Mouse (Mus musculus) C2C12 (cell line): Measurements from ENCODE around the gene Prom2. TPM values are rescaled to one million over a fixed set of nuclear protein-coding genes. Genes with fewer than 3 reads are reported as not detected.
A peak's percentile ranks its signal among the peaks of the same experiment; 100 is the strongest.

ENCODE experiments used
- H3K27me3 ChIP-seq: one replicate; pipeline ENCODE4 v1.6.1; 2011; ENCODE audit not compliant: control insufficient read depth, insufficient read depth, insufficient read length
- H3K36me3 ChIP-seq: one replicate; pipeline ENCODE4 v1.6.1; 2011; ENCODE audit not compliant: control insufficient read depth, insufficient read depth
- H3K4me3 ChIP-seq: one replicate; pipeline ENCODE4 v1.5.1; 2011; ENCODE audit warnings: mild to moderate bottlenecking, control low read depth; ENCODE audit not compliant: poor library complexity, insufficient read depth, severe bottlenecking
- H3K79me2 ChIP-seq: one replicate; pipeline ENCODE4 v1.6.1; 2011; ENCODE audit not compliant: control insufficient read depth, insufficient read depth
- H3K79me3 ChIP-seq: one replicate; pipeline ENCODE4 v1.6.1; 2011; ENCODE audit warnings: low read depth, control low read depth
- H3ac ChIP-seq: one replicate; pipeline ENCODE3; 2011; ENCODE audit warnings: low read depth; ENCODE audit not compliant: control insufficient read depth, insufficient read length
- CEBPB ChIP-seq: IDR thresholded peaks from one replicate; pipeline ENCODE4 v1.6.1; 2011; ENCODE audit warnings: low read depth, mild to moderate bottlenecking, control low read depth, moderate library complexity
- CTCF ChIP-seq: IDR thresholded peaks from one replicate; pipeline ENCODE4 v1.5.1; 2011; ENCODE audit not compliant: control insufficient read depth, insufficient read depth, insufficient read length
- FOSL1 ChIP-seq: IDR thresholded peaks from one replicate; pipeline ENCODE4 v1.8.0; 2011; ENCODE audit warnings: mild to moderate bottlenecking, low read length; ENCODE audit not compliant: poor library complexity, insufficient read depth, severe bottlenecking
- MAX ChIP-seq: IDR thresholded peaks from one replicate; pipeline ENCODE4 v1.6.1; 2011; ENCODE audit warnings: mild to moderate bottlenecking, control low read depth
- MYOD1 ChIP-seq: IDR thresholded peaks from one replicate; pipeline ENCODE4 v1.6.1; 2011; ENCODE audit warnings: low read depth; ENCODE audit not compliant: control insufficient read depth, insufficient read length
- MYOG ChIP-seq: IDR thresholded peaks from one replicate; pipeline ENCODE4 v1.6.1; 2011; ENCODE audit not compliant: control insufficient read depth, insufficient read length; ENCODE audit errors: extremely low read depth
- USF1 ChIP-seq: IDR thresholded peaks from one replicate; pipeline ENCODE4 v1.6.1; 2011; ENCODE audit warnings: low read depth, mild to moderate bottlenecking, control low read depth, moderate library complexity
- polyA plus RNA-seq: library from polyadenylated mRNA; unstranded; fragments of >200 nt; fragmentation: generic; extraction: Trizol; gene quantifications from one replicate; pipeline ENCODE4 v1.2.1, GENCODE M21; 2012; ENCODE audit warnings: missing spikeins

The Prom2 gene
- polyA plus RNA-seq, 1 experiment: not detected

DNA sequence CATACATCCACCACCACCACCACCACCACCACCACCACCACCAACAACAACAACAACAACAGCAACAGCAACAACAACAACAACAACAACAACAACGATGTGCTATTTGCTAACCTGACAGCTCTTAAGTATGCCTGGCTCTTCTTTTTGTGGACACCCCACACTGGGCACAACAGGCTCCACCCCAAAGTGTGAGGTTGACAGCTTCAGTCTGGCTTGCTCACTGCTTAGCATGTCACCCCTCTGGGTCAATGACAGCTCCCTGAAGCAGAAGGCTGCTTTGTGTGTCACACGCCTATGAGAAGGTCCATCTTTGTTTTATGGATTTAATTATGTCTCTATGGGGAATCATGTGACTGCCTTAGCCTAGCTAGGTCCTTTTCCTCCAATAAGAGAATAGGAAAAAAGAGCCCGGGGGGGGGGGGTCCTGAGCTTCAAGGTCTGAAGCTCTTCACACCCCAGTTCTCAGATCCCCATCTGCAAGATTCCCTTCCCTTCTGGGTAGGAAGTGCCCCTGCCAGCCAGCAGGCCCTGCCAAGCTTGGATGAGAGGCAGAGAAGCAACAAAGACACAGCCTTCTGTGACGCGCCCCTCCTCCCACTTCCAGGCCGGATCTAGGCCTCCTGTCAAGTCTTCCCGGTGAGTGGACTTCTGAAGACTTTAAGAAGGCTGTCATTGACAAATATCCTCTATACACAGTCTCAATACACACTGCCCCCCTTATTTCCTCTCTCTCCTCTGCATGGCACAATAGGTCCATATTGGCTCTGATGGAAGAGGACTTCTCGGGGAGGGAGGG, 37.3 kb downstream of the Prom2 start:
- H3K79me3 ChIP-seq: no peaks in the 10 kb centered on the region
- H3K36me3 ChIP-seq: no peaks in the 10 kb centered on the region
- no peak overlapping the region for H3K4me3 ChIP-seq
- no peak overlapping the region for H3ac ChIP-seq
- H3K27me3 ChIP-seq: peaks cover 61% of the 10 kb centered on the region
- TF ChIP-seq MAX: no peak
- no peak for TF ChIP-seq MYOD1
- no peak for TF ChIP-seq FOSL1
- no peak for TF ChIP-seq CEBPB
- TF ChIP-seq USF1: no peak
- no peak for TF ChIP-seq MYOG
- no peak for TF ChIP-seq CTCF
- H3K79me2 ChIP-seq: no peaks in the 10 kb centered on the region

DNA sequence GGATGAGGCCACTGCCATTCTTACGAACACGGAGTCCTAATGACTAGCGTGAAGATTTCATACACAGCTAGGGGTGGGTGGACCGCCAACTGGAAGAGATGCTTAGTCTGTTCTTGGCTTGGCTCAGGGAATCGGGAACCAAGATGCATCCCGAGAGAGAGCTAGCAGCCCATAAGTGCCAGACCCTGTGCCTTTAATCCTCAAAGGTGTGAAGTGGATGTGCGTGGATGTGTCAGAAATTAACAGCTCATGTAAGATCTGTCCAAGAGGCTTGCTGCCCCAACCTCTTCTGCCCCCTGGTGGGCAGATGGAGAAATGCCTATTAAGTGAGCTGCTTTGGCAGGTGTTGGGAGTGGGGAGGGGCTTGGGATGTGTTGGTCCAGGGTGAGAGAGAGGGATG, 40.2 kb downstream of the Prom2 start:
- no peaks in the 10 kb centered on the region for H3K79me3 ChIP-seq
- H3K36me3 ChIP-seq: no peaks in the 10 kb centered on the region
- H3K4me3 ChIP-seq: no peak overlapping the region
- peaks cover 72% of the 10 kb centered on the region for H3K27me3 ChIP-seq
- H3K79me2 ChIP-seq: no peaks in the 10 kb centered on the region
- H3ac ChIP-seq: no peak overlapping the region
- TF ChIP-seq MYOD1 (no peak), CTCF (peak; percentile 39), USF1 (no peak)

DNA sequence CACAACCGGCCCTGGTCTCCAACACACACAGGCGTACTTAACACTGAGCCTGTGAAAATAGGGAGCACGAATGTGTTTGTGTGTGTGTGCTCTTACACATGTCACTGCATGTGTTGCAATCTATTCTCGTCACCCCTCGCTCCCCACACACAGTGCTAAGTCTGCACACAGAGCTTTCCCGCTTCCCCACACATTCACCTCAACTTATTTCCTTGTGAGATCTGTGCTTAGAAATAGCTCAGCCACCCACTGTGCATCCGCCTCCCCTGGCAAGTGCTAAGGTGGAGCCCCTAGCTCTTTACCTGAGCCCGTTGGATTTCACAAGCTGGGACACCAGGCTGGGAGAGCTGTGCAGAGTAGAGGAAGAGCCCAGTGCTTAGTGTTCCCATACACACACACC, 42.5 kb downstream of the Prom2 start:
- Histone ChIP-seq H3ac (no peak overlapping the region), H3K36me3 (no peaks in the 10 kb centered on the region), H3K27me3 (peaks cover 68% of the 10 kb centered on the region), H3K79me3 (no peaks in the 10 kb centered on the region), H3K79me2 (no peaks in the 10 kb centered on the region), H3K4me3 (no peak overlapping the region)
- TF ChIP-seq CEBPB: no peak

DNA sequence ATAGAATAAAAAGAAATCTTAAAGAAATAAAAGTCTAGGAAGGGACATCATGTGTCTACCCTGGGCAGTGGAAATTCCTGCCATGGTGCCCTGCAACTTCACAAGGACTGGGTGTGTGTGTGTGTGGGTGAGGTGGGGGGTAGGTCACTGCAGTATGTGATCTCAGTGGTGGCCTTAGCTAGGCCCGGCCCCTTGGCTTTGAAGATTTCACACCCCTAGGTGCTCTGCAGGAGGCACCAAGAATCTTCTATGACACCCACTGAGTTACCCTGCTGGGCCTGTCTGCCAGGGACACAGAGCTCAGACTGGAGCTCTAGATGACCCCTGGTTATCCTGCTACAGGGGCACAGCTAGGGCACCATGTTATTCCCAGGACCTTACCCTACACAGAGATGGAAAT, 44.9 kb downstream of the Prom2 start:
- Histone ChIP-seq H3K79me3 (no peaks in the 10 kb centered on the region), H3K4me3 (no peak overlapping the region), H3K27me3 (peaks cover 73% of the 10 kb centered on the region), H3ac (no peak overlapping the region), H3K79me2 (no peaks in the 10 kb centered on the region), H3K36me3 (no peaks in the 10 kb centered on the region)
- TF ChIP-seq MAX (no peak), FOSL1 (no peak), CTCF (no peak), MYOD1 (no peak), USF1 (no peak), MYOG (no peak), CEBPB (no peak)

DNA sequence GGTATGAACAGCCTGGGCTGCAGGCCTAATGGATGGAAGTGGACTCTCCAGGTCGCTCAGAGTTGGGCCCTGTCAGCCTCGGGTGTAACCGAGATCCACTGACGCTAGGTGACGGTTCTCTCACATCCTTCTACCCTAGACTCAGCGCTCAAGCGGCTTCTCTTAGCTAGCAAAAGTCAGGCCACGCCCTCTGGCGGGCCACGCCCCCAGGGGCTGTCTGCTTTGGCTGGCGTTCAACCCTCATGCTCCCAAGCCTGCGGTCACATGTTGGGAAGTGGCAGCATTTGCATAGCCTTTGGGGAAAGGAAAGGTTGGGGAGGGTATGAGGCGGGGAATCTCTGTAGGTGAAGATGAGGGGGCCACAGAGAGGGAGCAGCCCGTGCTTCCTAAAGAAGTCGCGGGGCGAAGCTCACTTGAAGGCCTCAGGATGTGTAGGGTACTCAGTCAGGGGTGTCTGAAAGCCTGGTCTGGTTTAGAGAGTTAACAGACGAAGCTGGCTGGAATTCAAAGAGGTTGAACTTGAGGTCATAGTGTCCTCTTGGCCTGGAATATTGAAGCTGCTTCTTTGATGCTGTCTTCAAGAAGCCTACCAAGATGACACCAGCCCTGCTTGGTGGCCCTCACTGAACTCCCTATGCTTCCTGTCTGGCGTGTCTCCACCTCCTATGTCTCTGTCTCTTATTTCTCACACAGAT, 56.6 kb downstream of the Prom2 start:
- peaks cover 20% of the 10 kb centered on the region for H3K27me3 ChIP-seq
- H3ac ChIP-seq: no peak overlapping the region
- H3K79me3 ChIP-seq: no peaks in the 10 kb centered on the region
- no peaks in the 10 kb centered on the region for H3K36me3 ChIP-seq
- TF ChIP-seq MYOG: no peak
- TF ChIP-seq MYOD1: no peak
- no peak for TF ChIP-seq FOSL1
- peak; percentile 46 for TF ChIP-seq USF1
- no peaks in the 10 kb centered on the region for H3K79me2 ChIP-seq
- H3K4me3 ChIP-seq: no peak overlapping the region

DNA sequence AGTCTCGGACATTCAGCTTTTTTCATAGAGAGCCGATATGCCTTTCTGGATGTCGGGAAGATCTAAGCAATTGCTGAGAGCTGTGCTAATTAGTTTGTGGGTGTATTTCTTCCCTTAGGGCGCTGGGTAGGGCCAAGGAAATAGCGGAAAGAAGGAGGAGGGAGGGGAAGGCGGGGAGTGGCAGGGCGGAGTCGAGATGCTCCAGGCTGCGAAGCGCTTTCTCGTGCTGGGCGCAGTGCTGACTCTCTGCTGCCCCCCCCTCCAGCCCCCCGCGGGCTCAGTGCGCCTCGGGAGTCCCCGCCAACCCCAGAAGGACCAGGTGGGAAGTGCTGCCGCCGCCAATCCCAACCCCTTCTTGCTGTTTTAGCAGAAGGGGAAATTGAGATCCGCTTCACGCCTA, 58.3 kb downstream of the Prom2 start:
- Histone ChIP-seq H3ac (peak overlapping the region; percentile 19), H3K36me3 (no peaks in the 10 kb centered on the region), H3K79me2 (no peaks in the 10 kb centered on the region), H3K79me3 (no peaks in the 10 kb centered on the region), H3K27me3 (peaks cover 25% of the 10 kb centered on the region), H3K4me3 (peak overlapping the region; percentile 30)
- TF ChIP-seq CEBPB (no peak), USF1 (no peak), CTCF (no peak), FOSL1 (no peak), MAX (no peak)
